Mouse (Mus musculus): ENCODE results near the gene C2cd2l. TPM values are rescaled to one million over a fixed set of nuclear protein-coding genes. Genes with fewer than 3 reads are reported as not detected.
A peak's percentile ranks its signal among the peaks of the same experiment; 100 is the strongest.

Gene C2cd2l
- polyA plus RNA-seq, 1 experiment from 2014 or later = 10.3 TPM

DNA sequence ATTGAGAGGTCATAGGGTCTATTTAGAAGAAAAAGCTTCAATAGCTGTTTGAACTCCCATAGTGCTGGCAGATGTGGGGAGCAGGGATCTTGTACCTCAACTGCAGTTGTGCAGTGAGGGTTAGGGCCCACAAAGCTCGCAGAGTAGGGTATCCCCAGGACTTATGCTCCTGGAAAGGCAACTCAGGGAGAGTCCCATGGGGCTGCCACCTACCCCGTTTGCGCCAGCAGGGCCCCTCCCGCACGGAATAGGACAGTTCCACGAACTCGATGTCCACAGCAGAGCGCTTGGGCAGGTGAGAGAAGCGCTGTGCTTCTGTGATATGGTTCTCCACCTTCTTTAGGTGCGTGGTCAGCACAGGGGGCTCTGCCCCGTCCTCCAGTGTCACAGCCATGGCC is 33.1 kb downstream of the C2cd2l start:
- no peak for TF ChIP-seq CTCF (IDR thresholded peaks at IDR 0.05)
- ATAC-seq (peak; percentile 21; the same call in 1 of the 2 replicates), DNase-seq (ENCODE audit: low spot score) (no peak)
- H3K4me3 ChIP-seq (ENCODE audit: low read depth, low read length) = peak overlapping the region; percentile 40
- H3K4me2 ChIP-seq (replicated peaks; ENCODE audit: low read depth, low read length) = peak overlapping the region; percentile 76
- peaks cover 12% of the 10 kb centered on the region for H3K27me3 ChIP-seq (replicated peaks; ENCODE audit: insufficient read depth, low read length)
- no peak overlapping the region for H3K27ac ChIP-seq (ENCODE audit: low read length)
- H3K9me3 ChIP-seq (ENCODE audit: low read length) = no peaks in the 10 kb centered on the region
- peak overlapping the region; percentile 19; the same call in 1 of the 2 replicates for H3K9ac ChIP-seq (replicated peaks; ENCODE audit: low read depth)
- H3K36me3 ChIP-seq (ENCODE audit: insufficient read depth, low read length) = no peaks in the 10 kb centered on the region
- H3K4me1 ChIP-seq (ENCODE audit: insufficient read depth, low read depth, low read length) = peaks cover 14% of the 10 kb centered on the region; the same call in 1 of the 2 replicates
- 12% methylated on average over 11 of the region's 11 CpGs for WGBS

DNA sequence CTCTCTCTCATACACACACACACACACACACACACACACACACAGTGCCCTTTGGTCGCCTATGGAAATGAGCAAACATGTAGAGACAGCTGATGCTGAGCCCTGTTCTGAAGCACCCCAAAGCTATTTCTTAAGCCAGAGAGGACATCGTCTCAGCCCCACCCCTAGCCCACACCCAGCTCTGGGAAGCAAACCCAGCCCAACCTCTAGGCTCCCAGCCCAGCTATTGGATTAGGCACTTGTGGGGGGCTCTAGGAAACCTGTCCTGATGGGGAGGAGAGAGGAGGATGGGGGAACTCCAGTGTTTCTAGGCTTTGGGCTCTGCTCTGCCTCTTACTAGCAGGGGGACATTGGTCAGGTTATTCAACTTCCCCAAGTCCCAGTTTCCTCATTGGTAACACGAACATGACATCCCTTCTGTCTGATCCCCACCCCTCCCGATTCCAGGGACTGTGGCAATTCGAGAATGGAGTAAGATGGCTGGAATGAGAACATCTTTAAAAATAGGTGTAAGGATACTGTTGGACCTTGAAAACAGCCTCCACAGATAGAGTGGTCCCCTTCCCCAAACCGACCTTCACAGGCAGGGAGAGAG is 33.7 kb downstream of the C2cd2l start:
- WGBS = 10% methylated on average over 6 of the region's 6 CpGs
- H3K4me1 ChIP-seq (ENCODE audit: insufficient read depth, low read depth, low read length) = peaks cover 14% of the 10 kb centered on the region; the same call in 1 of the 2 replicates
- no peak overlapping the region for H3K27ac ChIP-seq (ENCODE audit: low read length)
- no peak for DNase-seq (ENCODE audit: low spot score)
- no peaks in the 10 kb centered on the region for H3K9me3 ChIP-seq (ENCODE audit: low read length)
- H3K4me2 ChIP-seq (replicated peaks; ENCODE audit: low read depth, low read length) = no peak overlapping the region
- TF ChIP-seq EP300 (IDR thresholded peaks at IDR 0.05) (no peak), CTCF (IDR thresholded peaks at IDR 0.05) (no peak)
- H3K27me3 ChIP-seq (replicated peaks; ENCODE audit: insufficient read depth, low read length) = peaks cover 12% of the 10 kb centered on the region
- no peak overlapping the region for H3K4me3 ChIP-seq (ENCODE audit: low read depth, low read length)
- no peaks in the 10 kb centered on the region for H3K36me3 ChIP-seq (ENCODE audit: insufficient read depth, low read length)
- no peak overlapping the region for H3K9ac ChIP-seq (replicated peaks; ENCODE audit: low read depth)
- no peak for ATAC-seq

DNA sequence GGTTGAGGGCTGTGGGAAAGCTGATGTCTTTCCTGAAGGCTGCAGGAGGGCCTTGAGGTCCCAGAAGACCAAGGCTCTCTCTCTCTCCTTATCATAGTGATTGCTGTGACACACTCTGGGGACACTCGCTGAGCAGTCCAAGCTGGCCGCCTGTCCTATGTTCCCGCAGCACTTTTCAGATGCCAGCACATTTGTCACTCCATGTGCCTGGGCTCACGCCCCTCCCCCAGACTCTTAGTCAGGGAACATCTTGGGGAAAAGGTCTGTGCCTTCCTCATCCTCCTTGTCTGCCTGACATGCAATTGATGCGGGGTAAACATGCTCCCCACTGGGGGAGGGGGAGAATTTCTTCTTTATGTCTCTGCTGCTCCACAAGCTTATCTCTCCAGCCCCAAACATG is 36.9 kb downstream of the C2cd2l start:
- Histone ChIP-seq H3K27me3 (replicated peaks; ENCODE audit: insufficient read depth, low read length) (peaks cover 12% of the 10 kb centered on the region), H3K36me3 (ENCODE audit: insufficient read depth, low read length) (no peaks in the 10 kb centered on the region), H3K27ac (ENCODE audit: low read length) (no peak overlapping the region), H3K4me1 (ENCODE audit: insufficient read depth, low read depth, low read length) (peaks cover 11% of the 10 kb centered on the region; the same call in 1 of the 2 replicates), H3K4me3 (ENCODE audit: low read depth, low read length) (no peak overlapping the region), H3K4me2 (replicated peaks; ENCODE audit: low read depth, low read length) (no peak overlapping the region), H3K9ac (replicated peaks; ENCODE audit: low read depth) (no peak overlapping the region), H3K9me3 (ENCODE audit: low read length) (no peaks in the 10 kb centered on the region)
- WGBS = 52% methylated on average over 5 of the region's 5 CpGs
- ATAC-seq = no peak
- DNase-seq (ENCODE audit: low spot score) = no peak
- no peak for TF ChIP-seq CTCF (IDR thresholded peaks at IDR 0.05)
- no peak for TF ChIP-seq EP300 (IDR thresholded peaks at IDR 0.05)

DNA sequence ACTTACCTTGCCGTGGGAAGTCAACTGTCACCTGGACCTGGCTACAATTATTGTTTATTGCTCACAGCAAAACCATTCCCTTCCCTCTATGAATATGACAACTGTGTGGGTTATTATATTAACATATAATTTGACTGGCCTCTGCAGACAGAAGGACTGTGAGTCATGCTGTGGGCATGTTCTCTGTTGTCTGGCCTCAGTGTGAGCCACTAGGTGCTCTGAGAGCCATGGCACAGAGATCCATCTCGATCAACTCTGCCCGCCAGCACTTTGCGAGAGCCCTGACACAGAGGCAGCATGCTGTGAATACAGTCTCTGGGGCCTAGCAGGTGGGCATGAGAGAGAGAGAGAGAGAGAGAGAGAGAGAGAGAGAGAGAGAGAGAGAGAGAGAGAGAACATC is 50.1 kb downstream of the C2cd2l start:
- Histone ChIP-seq H3K4me1 (ENCODE audit: insufficient read depth, low read depth, low read length) (peaks cover 7% of the 10 kb centered on the region; the same call in 1 of the 2 replicates), H3K4me2 (replicated peaks; ENCODE audit: low read depth, low read length) (no peak overlapping the region), H3K36me3 (ENCODE audit: insufficient read depth, low read length) (no peaks in the 10 kb centered on the region), H3K9me3 (ENCODE audit: low read length) (no peaks in the 10 kb centered on the region), H3K27me3 (replicated peaks; ENCODE audit: insufficient read depth, low read length) (no peaks in the 10 kb centered on the region), H3K27ac (ENCODE audit: low read length) (no peak overlapping the region), H3K4me3 (ENCODE audit: low read depth, low read length) (no peak overlapping the region), H3K9ac (replicated peaks; ENCODE audit: low read depth) (no peak overlapping the region)
- TF ChIP-seq CTCF (IDR thresholded peaks at IDR 0.05) (no peak), EP300 (IDR thresholded peaks at IDR 0.05) (no peak)
- no peak for ATAC-seq
- 85% methylated on average over 4 of the region's 4 CpGs for WGBS
- DNase-seq (ENCODE audit: low spot score) = no peak

DNA sequence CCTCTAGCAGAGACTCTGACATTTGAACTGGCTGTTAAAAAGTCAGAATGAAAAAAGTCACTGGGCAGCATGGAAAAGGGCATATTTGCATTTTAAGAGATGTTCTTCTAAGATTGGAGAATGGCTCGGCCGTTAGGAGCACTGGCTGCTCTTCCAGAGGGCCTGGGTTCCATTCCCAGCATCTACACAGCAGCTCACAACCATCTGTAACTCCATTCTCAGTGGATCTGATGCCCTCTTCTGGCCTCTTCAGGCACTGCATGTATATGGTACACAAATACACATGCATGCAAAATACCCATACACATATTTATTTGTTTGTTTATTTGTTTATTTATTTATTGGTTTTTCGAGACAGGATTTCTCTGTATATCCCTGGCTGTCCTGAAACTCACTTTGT is 51.0 kb downstream of the C2cd2l start:
- Histone ChIP-seq H3K27me3 (replicated peaks; ENCODE audit: insufficient read depth, low read length) (no peaks in the 10 kb centered on the region), H3K36me3 (ENCODE audit: insufficient read depth, low read length) (no peaks in the 10 kb centered on the region), H3K4me1 (ENCODE audit: insufficient read depth, low read depth, low read length) (peaks cover 7% of the 10 kb centered on the region; the same call in 1 of the 2 replicates), H3K9me3 (ENCODE audit: low read length) (no peaks in the 10 kb centered on the region), H3K4me2 (replicated peaks; ENCODE audit: low read depth, low read length) (no peak overlapping the region), H3K27ac (ENCODE audit: low read length) (no peak overlapping the region), H3K9ac (replicated peaks; ENCODE audit: low read depth) (no peak overlapping the region), H3K4me3 (ENCODE audit: low read depth, low read length) (no peak overlapping the region)
- ATAC-seq (no peak), DNase-seq (ENCODE audit: low spot score) (no peak)
- peak; percentile 71 for TF ChIP-seq CTCF (IDR thresholded peaks at IDR 0.05)
- TF ChIP-seq EP300 (IDR thresholded peaks at IDR 0.05) = no peak
- WGBS = 71% methylated on average over 3 of the region's 3 CpGs

DNA sequence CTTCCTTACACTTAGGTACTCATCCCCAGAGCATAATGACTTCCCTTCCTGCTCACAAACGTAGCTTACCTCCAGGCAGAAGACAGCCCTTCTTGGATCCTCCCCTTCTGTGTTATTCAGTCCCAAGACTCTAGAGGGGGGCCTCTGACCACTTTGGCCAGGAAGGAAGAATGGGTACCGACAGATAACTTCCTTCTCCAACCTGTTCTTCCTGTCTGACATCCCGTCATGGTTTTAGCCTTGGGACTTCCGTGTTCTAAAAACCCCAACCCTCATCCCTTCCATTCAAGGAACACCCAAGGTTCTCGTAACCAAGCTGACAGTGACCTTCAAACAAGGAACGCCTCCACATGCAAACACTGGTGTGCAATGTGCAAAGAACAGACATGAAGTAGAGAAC is 51.7 kb downstream of the C2cd2l start, which contains the start of gene Nlrx1:
Nlrx1 (minus strand) TSS at position 168 of the 400 bp plus-strand sequence.
- H3K9me3 ChIP-seq (ENCODE audit: low read length) = no peaks in the 10 kb centered on the region
- peak within 1 kb of the TSS; percentile 95 for H3K9ac ChIP-seq (replicated peaks; ENCODE audit: low read depth)
- peak; percentile 43 for ATAC-seq
- peak within 1 kb of the TSS; percentile 56 for H3K4me3 ChIP-seq (ENCODE audit: low read depth, low read length)
- WGBS = 49% methylated on average over 6 of the region's 6 CpGs
- H3K4me1 ChIP-seq (ENCODE audit: insufficient read depth, low read depth, low read length) = peaks cover 7% of the 10 kb centered on the region; the same call in 1 of the 2 replicates
- TF ChIP-seq EP300 (IDR thresholded peaks at IDR 0.05) (no peak), CTCF (IDR thresholded peaks at IDR 0.05) (no peak)
- H3K36me3 ChIP-seq (ENCODE audit: insufficient read depth, low read length) = no peaks in the 10 kb centered on the region
- H3K4me2 ChIP-seq (replicated peaks; ENCODE audit: low read depth, low read length) = peak within 1 kb of the TSS; percentile 86
- DNase-seq (ENCODE audit: low spot score) = peak; percentile 63
- no peaks in the 10 kb centered on the region for H3K27me3 ChIP-seq (replicated peaks; ENCODE audit: insufficient read depth, low read length)
- H3K27ac ChIP-seq (ENCODE audit: low read length) = peak within 1 kb of the TSS; percentile 92

All from lung, postnatal 0 days (tissue).